Mouse (Mus musculus): ENCODE measurements around the gene Ptchd4.

- TF ChIP-seq POLR2A (IDR thresholded peaks at IDR 0.05; ENCODE audit: low read depth, low read length) (no peak), CTCF (IDR thresholded peaks at IDR 0.05; ENCODE audit: extremely low read depth, insufficient read depth, insufficient read length, insufficient replicate concordance) (no peak)
Measured at GRCm38 (mm10) chr17:42303062-42303577, 12.6 kb upstream of the Ptchd4 start.

All from spleen, adult 2 months (tissue).